Mouse (Mus musculus): Measurements from ENCODE around the gene Wdhd1.

The Wdhd1 gene

GRCm38 (mm10) chr14:47291772-47292171 lies 15.1 kb upstream of the Wdhd1 start:
- no peak for TF ChIP-seq GATA4 (IDR thresholded peaks at IDR 0.05; ENCODE audit: insufficient replicate concordance, low read length)

GRCm38 (mm10) chr14:47287021-47287420 lies 10.4 kb upstream of the Wdhd1 start:
- TF ChIP-seq GATA4 (IDR thresholded peaks at IDR 0.05; ENCODE audit: insufficient replicate concordance, low read length) = no peak

- TF ChIP-seq GATA4 (IDR thresholded peaks at IDR 0.05; ENCODE audit: insufficient replicate concordance, low read length) = no peak
These were observed 9.6 kb upstream of the Wdhd1 start for GRCm38 (mm10) chr14:47286215-47286614.

- TF ChIP-seq GATA4 (IDR thresholded peaks at IDR 0.05; ENCODE audit: insufficient replicate concordance, low read length) = no peak
These were observed 8.6 kb upstream of the Wdhd1 start for GRCm38 (mm10) chr14:47285271-47285670.

- no peak for TF ChIP-seq GATA4 (IDR thresholded peaks at IDR 0.05; ENCODE audit: insufficient replicate concordance, low read length)
These were observed 6.9 kb upstream of the Wdhd1 start for GRCm38 (mm10) chr14:47283568-47283967.

GRCm38 (mm10) chr14:47281535-47281934 lies 4.9 kb upstream of the Wdhd1 start:
- TF ChIP-seq GATA4 (IDR thresholded peaks at IDR 0.05; ENCODE audit: insufficient replicate concordance, low read length) = no peak

- TF ChIP-seq GATA4 (IDR thresholded peaks at IDR 0.05; ENCODE audit: insufficient replicate concordance, low read length) = no peak
These were observed 2.4 kb upstream of the Wdhd1 start for GRCm38 (mm10) chr14:47279058-47279457.

- no peak for TF ChIP-seq GATA4 (IDR thresholded peaks at IDR 0.05; ENCODE audit: insufficient replicate concordance, low read length)
These were observed 537 bp downstream of the Wdhd1 start for GRCm38 (mm10) chr14:47276036-47276603.

GRCm38 (mm10) chr14:47275417-47275816 lies 1.2 kb downstream of the Wdhd1 start:
- TF ChIP-seq GATA4 (IDR thresholded peaks at IDR 0.05; ENCODE audit: insufficient replicate concordance, low read length) = no peak

GRCm38 (mm10) chr14:47273751-47274150 lies 2.9 kb downstream of the Wdhd1 start:
- no peak for TF ChIP-seq GATA4 (IDR thresholded peaks at IDR 0.05; ENCODE audit: insufficient replicate concordance, low read length)

GRCm38 (mm10) chr14:47269706-47270105 lies 7.0 kb downstream of the Wdhd1 start:
- TF ChIP-seq GATA4 (IDR thresholded peaks at IDR 0.05; ENCODE audit: insufficient replicate concordance, low read length) = no peak

- no peak for TF ChIP-seq GATA4 (IDR thresholded peaks at IDR 0.05; ENCODE audit: insufficient replicate concordance, low read length)
These were observed 7.6 kb downstream of the Wdhd1 start for GRCm38 (mm10) chr14:47269056-47269455.

- no peak for TF ChIP-seq GATA4 (IDR thresholded peaks at IDR 0.05; ENCODE audit: insufficient replicate concordance, low read length)
These were observed 10.8 kb downstream of the Wdhd1 start for GRCm38 (mm10) chr14:47265829-47266228.

- TF ChIP-seq GATA4 (IDR thresholded peaks at IDR 0.05; ENCODE audit: insufficient replicate concordance, low read length) = no peak
These were observed 11.8 kb downstream of the Wdhd1 start for GRCm38 (mm10) chr14:47264866-47265265.

- TF ChIP-seq GATA4 (IDR thresholded peaks at IDR 0.05; ENCODE audit: insufficient replicate concordance, low read length) = no peak
These were observed 26.8 kb downstream of the Wdhd1 start for GRCm38 (mm10) chr14:47249839-47250238.

GRCm38 (mm10) chr14:47242753-47243152 lies 33.9 kb downstream of the Wdhd1 start:
- no peak for TF ChIP-seq GATA4 (IDR thresholded peaks at IDR 0.05; ENCODE audit: insufficient replicate concordance, low read length)

- TF ChIP-seq GATA4 (IDR thresholded peaks at IDR 0.05; ENCODE audit: insufficient replicate concordance, low read length) = no peak
These were observed 35.6 kb downstream of the Wdhd1 start for GRCm38 (mm10) chr14:47241046-47241445.

All from liver, adult (tissue).